Mouse (Mus musculus): ENCODE data around the gene Slc22a17. TPM values are rescaled to one million over a fixed set of nuclear protein-coding genes. Genes with fewer than 3 reads are reported as not detected.
"Not testable (repeated sequence)": the region's sequence is repeated elsewhere in the genome, so short reads cannot be mapped to it uniquely, and the experiment has no call there.

Gene Slc22a17
- total RNA-seq (2017), result 0.23 and 6.6 TPM in 2 replicates

- ATAC-seq (replicated peaks; ENCODE audit: low read depth, poor library complexity, severe bottlenecking), result peak; percentile 76
Measured at GRCm38 (mm10) chr14:54912886-54913285, at the start of gene Slc22a17. TSS of gene Slc22a17 (minus strand) at chr14:54913132.

DNA sequence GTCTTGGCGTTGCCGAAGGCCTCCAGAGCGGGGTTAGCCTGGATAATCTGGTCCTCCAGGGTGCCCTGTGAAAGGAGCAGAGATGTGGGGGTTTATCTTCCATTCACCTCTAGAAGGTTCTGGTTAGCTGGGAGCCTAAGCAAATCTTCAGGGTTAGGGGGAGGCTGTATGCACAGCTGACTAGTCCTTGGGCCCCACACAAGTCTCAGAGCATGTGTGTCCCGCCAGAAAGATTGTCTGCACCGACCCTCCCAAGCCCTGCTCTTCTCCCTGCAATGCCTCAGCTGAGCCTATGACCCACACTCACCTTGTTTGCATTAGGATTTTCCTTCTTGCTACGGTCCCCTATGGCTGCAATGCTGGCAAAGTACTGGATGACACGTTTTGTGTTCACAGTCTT, 49.8 kb upstream of the Slc22a17 start:
- ATAC-seq (replicated peaks; ENCODE audit: low read depth, poor library complexity, severe bottlenecking), result no peak

GRCm38 (mm10) chr14:54961487-54961886, 48.6 kb upstream of the Slc22a17 start:
- ATAC-seq (replicated peaks; ENCODE audit: low read depth, poor library complexity, severe bottlenecking), result no peak

- ATAC-seq (replicated peaks; ENCODE audit: low read depth, poor library complexity, severe bottlenecking), result peak; percentile 63; the same call in 1 of the 2 replicates
Measured at GRCm38 (mm10) chr14:54960769-54961168, 47.8 kb upstream of the Slc22a17 start.

GRCm38 (mm10) chr14:54959853-54960613, 47.1 kb upstream of the Slc22a17 start:
- not testable (repeated sequence) for ATAC-seq (replicated peaks; ENCODE audit: low read depth, poor library complexity, severe bottlenecking)

- no peak for ATAC-seq (replicated peaks; ENCODE audit: low read depth, poor library complexity, severe bottlenecking)
Measured at GRCm38 (mm10) chr14:54959197-54959596, 46.3 kb upstream of the Slc22a17 start.

DNA sequence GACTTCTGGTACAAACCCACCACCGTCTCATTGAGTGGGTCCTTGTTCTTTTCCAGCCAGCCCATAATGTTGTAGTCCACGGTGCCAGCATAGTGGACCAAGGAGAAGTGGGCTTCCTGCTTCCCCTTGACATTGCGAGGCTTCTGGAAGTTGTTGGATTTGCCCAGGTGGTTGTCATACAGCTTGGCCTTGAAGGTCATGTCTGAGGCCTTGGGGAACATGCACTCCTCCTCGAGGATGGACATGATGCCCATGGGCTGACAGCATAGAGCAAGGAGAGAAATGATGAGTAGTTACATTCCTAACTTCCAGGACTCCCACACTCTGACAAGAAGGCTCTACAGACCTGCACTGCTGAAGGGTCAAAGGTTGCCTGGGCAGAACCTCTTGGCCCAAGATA, 45.6 kb upstream of the Slc22a17 start:
- ATAC-seq (replicated peaks; ENCODE audit: low read depth, poor library complexity, severe bottlenecking), result no peak

DNA sequence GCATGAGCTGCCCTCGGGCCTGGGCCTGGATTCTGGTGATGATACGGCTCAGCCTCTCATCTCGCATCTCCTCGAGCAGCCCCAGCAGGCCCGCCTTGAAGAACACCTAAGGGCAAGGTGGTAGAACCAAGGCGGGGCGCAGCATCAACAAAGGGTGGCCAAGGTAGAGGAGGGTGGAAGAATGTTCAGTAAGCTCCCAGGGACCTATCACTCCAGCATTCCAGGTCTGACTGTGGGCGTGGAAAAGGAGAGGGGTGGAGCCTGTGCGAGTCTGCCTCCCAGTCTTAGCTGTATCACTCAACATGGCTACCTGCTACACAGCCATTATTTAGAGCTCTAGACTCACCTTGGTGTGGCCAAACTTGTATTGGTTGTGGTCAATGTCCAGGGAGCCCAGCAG, 43.6 kb upstream of the Slc22a17 start:
- ATAC-seq (replicated peaks; ENCODE audit: low read depth, poor library complexity, severe bottlenecking), result no peak

DNA sequence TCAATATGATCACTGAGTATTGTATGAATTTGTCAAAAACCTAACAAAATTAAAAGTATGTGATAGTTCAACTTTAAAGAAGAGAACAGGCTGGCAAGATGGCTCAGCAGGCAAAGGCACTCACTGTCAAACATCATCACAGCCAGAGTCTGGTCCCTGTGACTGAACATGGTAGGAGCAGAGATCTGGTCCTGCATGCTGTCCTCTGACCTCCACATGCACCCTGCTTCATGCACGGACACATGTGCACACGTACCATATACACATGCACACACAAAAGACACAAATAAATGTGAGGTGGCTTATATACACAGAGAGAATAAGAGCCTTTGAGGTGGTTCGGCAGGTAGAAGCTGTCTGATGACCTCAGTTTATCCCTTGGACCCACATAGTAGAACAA, 42.5 kb upstream of the Slc22a17 start:
- no peak for ATAC-seq (replicated peaks; ENCODE audit: low read depth, poor library complexity, severe bottlenecking)

DNA sequence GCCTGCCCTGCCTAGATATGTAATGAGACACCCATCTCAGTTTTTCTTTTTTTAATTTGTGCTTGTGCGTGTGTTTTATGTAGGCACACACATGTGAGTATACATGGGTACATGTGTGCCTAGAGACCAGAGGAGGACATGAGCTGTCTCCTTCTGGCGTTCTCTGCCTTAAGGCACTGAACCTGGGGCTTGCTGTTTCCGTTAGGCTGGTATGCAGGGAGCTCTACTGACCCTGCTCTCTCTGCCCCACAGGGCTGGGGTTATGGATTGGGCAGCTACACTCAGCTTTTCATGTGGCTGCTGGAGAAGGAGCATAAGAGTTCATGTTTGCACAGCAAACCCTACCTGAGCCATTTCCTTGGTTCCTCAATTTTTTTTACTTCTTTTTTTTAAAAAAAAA, 41.5 kb upstream of the Slc22a17 start:
- no peak for ATAC-seq (replicated peaks; ENCODE audit: low read depth, poor library complexity, severe bottlenecking)

DNA sequence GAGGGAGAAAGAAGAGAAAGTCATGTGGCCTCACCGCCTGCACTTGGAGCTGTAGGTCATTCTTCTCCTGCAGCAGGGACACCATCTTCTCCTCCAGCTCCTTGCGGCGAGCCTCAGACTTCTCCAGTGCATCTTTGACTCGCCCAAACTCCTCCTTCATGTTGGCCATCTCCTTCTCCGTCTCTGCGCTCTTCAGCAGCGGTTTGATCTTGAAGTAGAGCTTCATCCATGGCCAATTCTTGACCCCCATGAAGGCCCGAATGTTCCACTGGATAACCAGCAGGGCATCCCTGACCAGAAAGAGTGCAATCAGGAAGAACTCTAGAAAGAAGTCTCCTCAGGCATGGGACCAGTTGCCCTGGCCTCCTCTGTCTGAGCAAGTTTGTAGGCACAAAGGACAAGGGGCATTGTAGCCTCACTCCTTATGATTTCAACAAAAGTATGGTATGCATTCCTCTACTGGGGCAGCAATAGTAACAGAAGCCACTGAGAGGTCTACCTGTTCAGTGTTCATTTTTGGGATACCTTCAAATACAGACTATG, 40.8 kb upstream of the Slc22a17 start:
- ATAC-seq (replicated peaks; ENCODE audit: low read depth, poor library complexity, severe bottlenecking), result no peak

- ATAC-seq (replicated peaks; ENCODE audit: low read depth, poor library complexity, severe bottlenecking), result no peak
Measured at GRCm38 (mm10) chr14:54951587-54951986, 38.7 kb upstream of the Slc22a17 start.

DNA sequence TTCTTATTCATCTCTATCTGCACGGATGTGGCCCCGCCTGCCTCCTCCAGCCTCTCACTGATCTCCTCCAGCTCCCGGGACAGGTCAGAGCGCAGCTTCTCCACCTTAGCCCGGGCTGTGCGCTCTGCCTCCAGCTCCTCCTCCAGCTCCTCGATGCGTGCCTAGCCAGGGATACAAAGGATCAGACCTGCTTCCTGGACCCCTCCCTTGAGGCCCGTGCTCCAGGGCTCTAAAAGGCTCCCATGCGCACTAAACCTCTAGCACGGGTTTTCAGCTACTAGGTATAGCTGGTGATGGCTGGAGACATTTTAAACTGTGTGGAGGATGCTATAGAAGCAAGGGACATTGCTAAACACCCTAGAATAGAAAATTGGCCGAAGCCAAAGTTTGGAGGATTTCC, 37.6 kb upstream of the Slc22a17 start:
- ATAC-seq (replicated peaks; ENCODE audit: low read depth, poor library complexity, severe bottlenecking), result no peak

DNA sequence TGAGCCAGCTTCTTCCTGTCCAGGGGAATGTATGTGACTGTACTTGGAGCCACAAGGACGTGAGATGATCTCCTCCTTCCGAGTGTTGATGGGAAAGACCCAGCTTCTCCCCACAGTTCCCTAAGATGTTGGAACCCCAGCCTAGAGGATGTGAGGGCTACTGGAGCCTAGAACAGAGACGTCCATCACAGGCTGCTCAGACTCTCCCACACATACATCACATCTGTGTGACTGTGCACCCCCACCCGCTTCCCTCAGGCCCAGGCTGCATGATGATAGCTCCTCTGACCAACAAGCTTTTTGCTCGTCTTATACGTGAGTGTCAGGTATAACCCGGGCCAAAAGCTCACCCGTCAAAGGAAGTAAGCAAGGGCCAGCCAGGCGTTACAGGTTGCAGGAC, 35.8 kb upstream of the Slc22a17 start:
- ATAC-seq (replicated peaks; ENCODE audit: low read depth, poor library complexity, severe bottlenecking), result no peak

DNA sequence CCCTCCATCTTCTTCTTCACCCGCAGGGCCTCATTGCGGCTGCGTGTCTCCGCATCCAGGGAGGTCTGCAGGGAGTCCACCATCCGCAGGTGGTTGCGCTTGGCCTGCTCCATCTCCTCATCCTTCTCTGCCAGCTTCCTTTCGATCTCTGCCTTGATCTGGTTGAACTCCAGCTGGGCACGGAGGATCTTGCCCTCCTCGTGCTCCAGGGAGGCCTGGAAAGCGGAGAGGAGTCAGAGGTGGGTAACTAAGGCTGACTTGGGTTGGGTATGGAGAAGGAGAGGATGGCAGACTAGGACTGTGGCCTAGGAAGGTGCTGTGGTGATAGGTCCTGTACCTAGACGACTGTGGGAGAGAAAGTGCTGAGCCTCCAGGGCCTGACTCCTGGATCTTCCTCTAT, 34.1 kb upstream of the Slc22a17 start:
- not testable (repeated sequence) for ATAC-seq (replicated peaks; ENCODE audit: low read depth, poor library complexity, severe bottlenecking)

DNA sequence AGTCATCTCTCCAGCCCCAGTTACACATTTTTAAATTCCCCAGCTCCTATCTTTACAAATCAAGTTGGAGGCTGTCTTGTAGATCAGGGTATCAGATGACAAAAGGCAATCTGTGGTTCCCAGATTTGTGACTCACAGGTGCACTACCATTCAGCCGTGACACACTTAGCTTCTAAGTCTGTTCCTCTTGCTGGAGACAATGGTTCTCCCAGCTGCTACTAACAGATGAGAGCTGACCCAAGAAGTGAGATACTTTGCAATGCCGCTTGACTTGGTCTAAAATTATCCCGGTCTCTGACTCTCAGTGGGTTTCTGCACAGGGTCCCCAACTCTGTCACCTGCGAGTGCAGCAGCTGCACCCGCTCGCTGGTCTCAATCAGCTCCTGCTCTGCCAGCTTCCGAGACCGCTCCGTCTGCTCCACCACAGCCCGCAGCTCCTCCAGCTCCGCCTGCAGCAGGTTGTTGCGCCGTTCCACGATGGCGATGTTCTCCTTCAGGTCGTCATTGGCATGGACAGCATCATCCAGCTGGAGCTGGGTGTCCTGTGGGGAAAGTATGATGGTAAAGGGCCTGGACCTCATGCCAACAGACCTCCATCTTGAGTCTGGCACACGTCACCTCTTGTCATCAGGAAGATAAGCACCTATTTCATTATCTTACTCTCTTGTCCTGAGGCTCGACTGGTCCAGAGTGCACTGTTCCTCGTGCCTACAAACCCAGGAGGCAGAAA, 33.2 kb upstream of the Slc22a17 start:
- no peak for ATAC-seq (replicated peaks; ENCODE audit: low read depth, poor library complexity, severe bottlenecking)

DNA sequence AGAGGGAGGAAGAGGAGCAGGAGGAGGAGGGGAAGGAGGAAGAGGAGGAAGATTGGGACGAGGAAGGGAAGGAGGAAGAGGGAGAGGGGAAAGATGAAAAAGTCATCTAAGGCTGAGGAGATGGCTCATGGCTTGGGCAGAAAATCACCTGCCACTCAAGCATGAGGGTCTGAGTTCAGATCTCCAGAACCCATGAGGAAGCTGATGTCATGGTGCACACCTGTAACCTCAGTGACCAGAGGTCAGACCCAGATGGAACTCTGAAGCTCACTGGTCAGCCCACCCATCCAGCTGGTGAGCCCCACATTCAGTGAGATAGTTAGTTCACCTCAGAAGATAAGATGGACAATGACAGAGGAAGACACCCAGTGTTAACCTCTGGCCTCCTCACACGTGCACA, 32.0 kb upstream of the Slc22a17 start:
- no peak for ATAC-seq (replicated peaks; ENCODE audit: low read depth, poor library complexity, severe bottlenecking)

DNA sequence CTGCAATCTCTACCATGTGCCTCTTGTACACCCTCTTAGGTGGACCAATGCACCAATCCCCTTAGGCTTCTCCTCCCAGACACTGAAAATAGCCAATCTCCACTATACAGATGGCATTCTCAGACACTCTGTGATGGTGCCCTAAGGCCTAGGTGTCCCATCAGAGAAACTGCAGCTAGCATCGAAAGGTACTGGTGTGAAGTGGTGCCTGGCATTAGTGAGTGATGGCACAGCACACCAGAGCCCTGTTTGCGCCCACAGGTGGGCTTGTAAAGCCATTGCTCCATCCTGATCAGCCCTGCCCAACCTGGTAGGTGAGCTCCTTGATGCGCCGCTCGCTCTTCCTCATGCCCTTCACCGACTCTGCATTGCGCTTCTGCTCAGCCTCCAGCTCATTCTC, 31.0 kb upstream of the Slc22a17 start:
- no peak for ATAC-seq (replicated peaks; ENCODE audit: low read depth, poor library complexity, severe bottlenecking)

- ATAC-seq (replicated peaks; ENCODE audit: low read depth, poor library complexity, severe bottlenecking), result no peak
Measured at GRCm38 (mm10) chr14:54942479-54942878, 29.5 kb upstream of the Slc22a17 start.

- no peak for ATAC-seq (replicated peaks; ENCODE audit: low read depth, poor library complexity, severe bottlenecking)
Measured at GRCm38 (mm10) chr14:54941024-54941978, 28.4 kb upstream of the Slc22a17 start.
